Mouse (Mus musculus) hematopoietic multipotent progenitor cell, adult 10-12 weeks (in vitro differentiated cells): ENCODE data around the gene Prps1l3. TPM values are rescaled to one million over a fixed set of nuclear protein-coding genes. Genes with fewer than 3 reads are reported as not detected.

Experiments
- polyA plus RNA-seq: library from polyadenylated mRNA; stranded (reverse); fragments of >175 nt; gene quantifications from 2 replicates; pipeline ENCODE4 v1.2.3, GENCODE M21; 2012; ENCODE audit warnings: low replicate concordance

Prps1l3 gene
- polyA plus RNA-seq = 13.9 and 15.1 TPM in 2 replicates

DNA sequence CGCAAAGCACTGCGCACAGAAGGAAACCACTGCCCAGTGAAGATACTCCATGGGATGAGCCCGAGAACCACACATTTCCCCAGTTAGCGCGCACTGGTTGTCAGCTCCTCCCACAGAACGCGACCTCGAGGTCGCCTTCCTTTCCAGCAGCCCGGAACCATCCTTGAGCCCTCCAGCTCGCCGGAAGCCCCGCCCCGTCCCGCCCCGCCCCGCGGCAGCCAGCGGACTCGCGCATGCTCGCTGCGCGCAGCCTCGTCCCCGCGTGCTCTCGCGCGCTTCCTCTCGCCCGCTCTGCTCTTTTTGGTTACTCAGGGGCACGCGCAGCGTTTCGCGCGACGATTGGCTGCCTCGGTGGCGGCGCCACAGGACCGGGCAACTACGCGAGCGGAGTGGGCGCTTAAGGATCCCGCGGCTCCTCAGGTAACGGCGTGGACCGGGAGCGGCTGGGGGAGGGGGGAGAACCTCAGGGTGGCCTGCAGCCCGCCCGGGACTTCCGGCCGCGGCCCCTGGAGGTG, at the start of gene Prps1l3, which contains the start of gene Mipol1:
Gene Prps1l3, plus strand, starts transcription at position 221 of the 515 bp plus-strand sequence.
Gene Mipol1, plus strand, starts transcription at position 236 of the 515 bp plus-strand sequence.

DNA sequence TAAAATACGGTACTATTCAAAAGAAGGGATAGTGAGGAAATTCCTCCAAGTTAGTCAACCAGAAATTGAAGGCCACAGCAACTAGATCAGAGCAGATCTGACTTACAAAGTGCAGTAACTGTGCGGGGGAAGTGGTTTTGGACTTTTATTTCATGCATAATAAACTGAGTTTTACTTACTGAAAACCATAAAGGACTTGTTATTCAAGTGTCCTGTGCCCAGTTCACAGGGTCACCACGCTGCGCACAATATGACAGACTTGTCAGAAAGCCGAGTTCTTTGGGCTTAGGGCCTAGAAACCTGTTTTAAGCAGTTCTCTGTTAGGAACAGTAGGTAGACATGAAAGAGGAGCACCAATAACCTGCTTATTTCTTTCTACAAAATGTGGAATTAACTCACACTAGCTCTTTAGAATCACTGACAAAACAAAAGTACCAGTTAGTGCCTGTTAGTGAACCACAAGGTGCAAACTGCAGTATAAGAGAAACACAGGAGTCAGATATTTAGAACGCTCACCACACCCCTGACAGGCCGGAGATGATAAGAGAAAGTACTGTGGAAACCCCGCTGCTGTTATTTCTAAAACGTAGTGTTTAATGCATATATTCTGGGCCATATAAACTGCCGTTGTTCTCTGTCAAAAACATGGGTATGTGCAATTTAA, 32.7 kb upstream of the Prps1l3 start, which contains the start of gene Slc25a21:
Gene Slc25a21, minus strand, starts transcription at position 110 of the 664 bp plus-strand sequence.

Other genes starting within 250 kb of the Prps1l3 start
- gene Slc25a21, start 32.9 kb upstream of the Prps1l3 start, polyA plus RNA-seq = 0.80 and 4.4 TPM in 2 replicates
- 0.85 and 1.3 TPM in 2 replicates for gene Mipol1, start within 50 bp of the Prps1l3 start, polyA plus RNA-seq